Mouse (Mus musculus) kidney, embryonic 16.5 days (tissue): ENCODE measurements around the gene Neurog3. TPM values are rescaled to one million over a fixed set of nuclear protein-coding genes. Genes with fewer than 3 reads are reported as not detected.

Experiments used
- ATAC-seq: fragments of 200-750 bp; cut with Nextera tagmentation; 2 replicates; pipeline ENCODE4 v1.8.0; 2017; ENCODE audit warnings: moderate TSS enrichment; ENCODE audit not compliant: low FRiP score, low TSS enrichment
- H3K27ac ChIP-seq: fragments of 300-500 bp; sonication (generic); 2 replicates; pipeline ENCODE4 v1.5.1; 2014; ENCODE audit warnings: low read length
- H3K27me3 ChIP-seq: fragments of 300-500 bp; sonication (generic); 2 replicates; pipeline ENCODE4 v1.6.1; 2014; ENCODE audit warnings: low read length, control low read depth, mixed read lengths; ENCODE audit not compliant: insufficient read depth
- H3K36me3 ChIP-seq: fragments of 300-500 bp; sonication (generic); 2 replicates; pipeline ENCODE4 v1.6.1; 2014; ENCODE audit warnings: low read length, control low read depth, mixed read lengths; ENCODE audit not compliant: insufficient read depth
- H3K4me1 ChIP-seq: fragments of 300-500 bp; sonication (generic); 2 replicates; pipeline ENCODE4 v1.6.1; 2014; ENCODE audit warnings: low read length, control low read depth, mixed read lengths; ENCODE audit not compliant: insufficient read depth
- H3K4me2 ChIP-seq: fragments of 300-500 bp; sonication (generic); replicated peaks from 2 replicates; pipeline ENCODE4 v1.6.1; 2014; ENCODE audit warnings: low read depth, low read length
- H3K4me3 ChIP-seq: fragments of 300-500 bp; sonication (generic); 2 replicates; pipeline ENCODE4 v1.5.1; 2014; ENCODE audit warnings: mild to moderate bottlenecking, low read length
- H3K9ac ChIP-seq: fragments of 300-500 bp; sonication (generic); replicated peaks from 2 replicates; pipeline ENCODE4 v1.6.1; 2014; ENCODE audit warnings: low read length
- H3K9me3 ChIP-seq: fragments of 300-500 bp; sonication (generic); 2 replicates; pipeline ENCODE4 v1.6.1; 2016; ENCODE audit warnings: low read length, control low read depth
- WGBS: fragments of 180-500 bp; shearing (Covaris S2); extraction: QIAGEN DNeasy Blood & Tissue Kit; methylation state at CpG from one replicate; pipeline ENCODE4 v1.1.7; 2014; 5-methylcytosine and 5-hydroxymethylcytosine counted together
- polyA plus RNA-seq: library from polyadenylated mRNA; unstranded; fragments of >200 nt; fragmentation: Nextera tagmentation; extraction: Ambion mirVana; gene quantifications from 2 replicates; pipeline ENCODE4 v1.2.1, GENCODE M21; 2015

The Neurog3 gene
- polyA plus RNA-seq, 1 experiment from 2014 or later, result not detected

DNA sequence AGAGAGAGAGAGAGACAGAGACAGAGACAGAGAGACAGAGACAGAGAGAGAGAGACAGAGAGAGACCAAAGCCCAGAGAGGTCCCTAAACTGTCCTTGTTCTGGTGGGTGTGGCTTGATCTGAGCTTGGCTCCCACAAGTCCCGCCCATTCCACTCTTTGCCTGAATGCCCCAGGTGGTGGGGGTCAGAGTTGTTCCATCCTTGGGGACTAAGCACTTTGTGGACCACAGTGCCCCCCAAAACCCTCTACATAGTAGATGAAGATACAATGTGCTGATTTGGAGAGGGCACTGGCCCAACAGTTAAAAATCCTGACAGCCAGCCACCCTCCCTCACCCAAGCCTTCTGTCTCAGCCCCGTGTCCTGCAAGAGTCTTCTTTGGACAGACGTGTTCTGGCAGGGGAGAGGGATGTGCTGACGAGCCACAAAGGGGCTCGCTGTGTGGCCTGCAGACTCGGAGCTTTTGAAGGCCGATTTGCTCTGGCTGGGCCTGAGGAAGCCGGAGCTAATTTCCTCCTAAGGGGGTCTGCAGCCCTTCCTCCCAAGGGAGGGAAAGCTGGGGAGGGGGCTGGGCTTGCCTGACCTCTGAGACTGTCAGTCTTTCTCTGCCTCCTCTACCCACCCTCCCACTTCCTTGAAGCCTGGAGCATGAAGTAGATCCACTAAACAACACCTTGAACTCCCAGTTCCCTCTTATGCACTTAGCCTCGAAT lies 40.1 kb downstream of the Neurog3 start:
- no peak for ATAC-seq
- H3K4me3 ChIP-seq, result no peak overlapping the region
- peaks cover 9% of the 10 kb centered on the region; the same call in 1 of the 2 replicates for H3K4me1 ChIP-seq
- H3K27ac ChIP-seq, result no peak overlapping the region
- no peaks in the 10 kb centered on the region for H3K27me3 ChIP-seq
- H3K9me3 ChIP-seq, result no peaks in the 10 kb centered on the region
- H3K36me3 ChIP-seq, result no peaks in the 10 kb centered on the region
- no peak overlapping the region for H3K4me2 ChIP-seq
- H3K9ac ChIP-seq, result no peak overlapping the region
- 8% methylated on average over 9 of the region's 9 CpGs for WGBS

DNA sequence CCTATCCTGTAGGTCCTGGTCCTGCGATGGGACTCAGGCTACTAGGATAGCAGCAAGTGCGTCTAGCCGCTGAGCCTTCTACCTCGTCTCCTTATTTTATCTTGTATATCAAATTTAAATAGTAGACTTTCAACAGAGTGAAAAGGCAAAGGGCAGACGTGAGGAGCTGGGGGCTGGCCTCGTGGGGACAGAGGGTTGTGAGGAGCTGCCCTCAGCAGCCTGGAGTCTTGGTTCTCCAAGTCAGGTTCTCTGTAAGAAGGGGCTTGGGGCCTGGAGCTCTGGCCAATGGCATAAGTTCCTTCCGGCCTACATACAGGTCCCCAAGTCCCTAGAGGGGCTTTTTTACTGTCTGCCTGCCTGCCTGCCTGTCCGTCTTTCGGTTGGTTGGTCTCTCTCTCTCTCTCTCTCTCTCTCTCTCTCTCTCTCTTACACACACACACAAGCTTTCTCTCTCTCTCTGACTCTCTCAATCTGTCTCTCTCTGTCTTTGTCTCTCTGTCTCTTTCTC lies 41.1 kb downstream of the Neurog3 start:
- ATAC-seq, result no peak
- Histone ChIP-seq H3K9ac (no peak overlapping the region), H3K36me3 (no peaks in the 10 kb centered on the region), H3K9me3 (no peaks in the 10 kb centered on the region), H3K27me3 (no peaks in the 10 kb centered on the region), H3K27ac (no peak overlapping the region), H3K4me3 (no peak overlapping the region), H3K4me1 (peaks cover 9% of the 10 kb centered on the region; the same call in 1 of the 2 replicates), H3K4me2 (no peak overlapping the region)
- WGBS, result 22% methylated on average over 9 of the region's 9 CpGs

DNA sequence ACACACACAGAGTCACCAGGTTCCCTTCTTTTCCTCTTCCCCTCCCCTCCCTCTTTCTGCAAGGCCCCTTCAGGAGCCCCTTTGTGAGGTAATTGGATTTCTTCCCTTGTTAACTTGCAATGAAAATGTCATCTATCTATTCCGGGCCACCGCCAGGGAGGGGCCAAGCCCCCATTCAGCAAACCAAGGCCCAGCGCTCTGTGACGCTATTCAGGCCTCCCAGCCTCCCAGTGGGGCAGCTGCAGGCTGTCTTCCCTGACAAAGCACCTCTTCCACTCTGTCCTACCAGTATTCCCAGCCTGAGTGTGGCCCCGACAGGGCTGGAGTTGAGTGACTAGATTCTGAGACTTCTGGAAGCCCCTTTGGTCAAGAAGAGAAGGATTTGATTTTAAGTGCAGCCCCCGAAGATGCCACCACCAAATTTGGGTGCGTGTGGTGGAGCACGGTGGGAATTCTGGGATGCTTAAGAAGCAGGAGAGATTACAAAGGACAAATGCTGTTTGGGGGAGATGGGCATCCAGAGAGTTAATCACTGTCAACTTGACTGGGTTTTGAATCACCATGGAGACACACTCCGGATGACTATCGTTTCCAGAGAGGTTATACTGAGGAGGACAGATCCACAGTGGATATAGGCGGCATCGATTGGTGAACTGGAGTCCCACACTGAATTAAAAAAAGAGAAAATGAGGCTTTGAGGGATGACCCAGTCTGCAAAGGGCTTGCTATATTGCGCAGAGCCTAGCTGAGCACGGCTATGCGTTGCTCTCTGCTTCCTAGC lies 41.8 kb downstream of the Neurog3 start:
- Histone ChIP-seq H3K4me2 (no peak overlapping the region), H3K4me1 (peaks cover 9% of the 10 kb centered on the region; the same call in 1 of the 2 replicates), H3K27ac (no peak overlapping the region), H3K9me3 (no peaks in the 10 kb centered on the region), H3K4me3 (no peak overlapping the region), H3K36me3 (no peaks in the 10 kb centered on the region), H3K9ac (no peak overlapping the region), H3K27me3 (no peaks in the 10 kb centered on the region)
- 50% methylated on average over 15 of the region's 15 CpGs for WGBS
- no peak for ATAC-seq

DNA sequence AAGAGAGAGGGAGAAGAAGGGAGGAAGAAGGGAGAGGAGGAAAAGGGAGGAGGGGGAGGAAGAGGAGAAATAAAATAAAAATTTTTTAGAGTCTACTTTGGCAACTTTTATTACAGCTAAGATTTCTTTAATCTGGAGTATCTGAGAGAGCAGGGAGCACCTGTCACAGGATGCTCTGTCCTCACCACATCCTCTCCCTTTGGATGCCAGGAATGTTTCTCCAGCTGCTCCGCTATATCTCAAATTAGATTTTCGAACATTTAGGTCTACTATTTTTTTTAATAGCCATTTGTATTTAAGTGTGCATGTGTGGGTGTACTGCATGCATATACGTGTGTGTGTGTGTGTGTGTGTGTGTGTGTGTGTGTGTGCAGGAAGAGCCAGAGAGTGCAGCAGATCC lies 47.1 kb downstream of the Neurog3 start:
- Histone ChIP-seq H3K36me3 (no peaks in the 10 kb centered on the region), H3K9ac (no peak overlapping the region), H3K9me3 (no peaks in the 10 kb centered on the region), H3K4me3 (no peak overlapping the region), H3K4me2 (no peak overlapping the region), H3K27me3 (0 out of 2 replicates have a peak, but pooled peaks cover 6% of the 10 kb centered on the region), H3K4me1 (no peaks in the 10 kb centered on the region), H3K27ac (no peak overlapping the region)
- WGBS, result 85% methylated on average over 3 of the region's 3 CpGs
- no peak for ATAC-seq

DNA sequence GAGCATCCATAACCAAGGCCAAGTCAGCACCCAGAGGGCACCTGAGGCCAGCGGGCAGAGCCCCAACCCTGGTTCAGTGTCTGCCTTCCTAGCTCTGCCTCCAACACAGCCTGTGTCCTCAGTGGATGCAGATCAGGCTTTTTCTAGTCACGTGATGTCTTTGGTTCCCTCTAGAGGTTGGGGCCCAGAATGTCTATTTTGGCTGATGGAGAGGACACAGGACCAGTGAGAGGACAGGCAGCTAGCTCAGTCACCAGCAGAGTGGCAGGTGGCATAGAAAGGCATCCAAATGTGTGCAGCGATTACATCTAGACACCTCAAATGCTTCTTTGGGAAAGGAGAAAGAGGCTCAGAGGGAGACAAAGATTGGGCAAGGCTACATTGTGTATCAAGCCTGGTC lies 48.8 kb downstream of the Neurog3 start:
- no peaks in the 10 kb centered on the region for H3K36me3 ChIP-seq
- no peaks in the 10 kb centered on the region for H3K9me3 ChIP-seq
- H3K4me3 ChIP-seq, result no peak overlapping the region
- ATAC-seq, result no peak
- H3K4me1 ChIP-seq, result no peaks in the 10 kb centered on the region
- no peak overlapping the region for H3K4me2 ChIP-seq
- H3K27me3 ChIP-seq, result 0 out of 2 replicates have a peak, but pooled peaks cover 9% of the 10 kb centered on the region
- WGBS, result 43% methylated on average over 3 of the region's 3 CpGs
- H3K27ac ChIP-seq, result no peak overlapping the region
- no peak overlapping the region for H3K9ac ChIP-seq

DNA sequence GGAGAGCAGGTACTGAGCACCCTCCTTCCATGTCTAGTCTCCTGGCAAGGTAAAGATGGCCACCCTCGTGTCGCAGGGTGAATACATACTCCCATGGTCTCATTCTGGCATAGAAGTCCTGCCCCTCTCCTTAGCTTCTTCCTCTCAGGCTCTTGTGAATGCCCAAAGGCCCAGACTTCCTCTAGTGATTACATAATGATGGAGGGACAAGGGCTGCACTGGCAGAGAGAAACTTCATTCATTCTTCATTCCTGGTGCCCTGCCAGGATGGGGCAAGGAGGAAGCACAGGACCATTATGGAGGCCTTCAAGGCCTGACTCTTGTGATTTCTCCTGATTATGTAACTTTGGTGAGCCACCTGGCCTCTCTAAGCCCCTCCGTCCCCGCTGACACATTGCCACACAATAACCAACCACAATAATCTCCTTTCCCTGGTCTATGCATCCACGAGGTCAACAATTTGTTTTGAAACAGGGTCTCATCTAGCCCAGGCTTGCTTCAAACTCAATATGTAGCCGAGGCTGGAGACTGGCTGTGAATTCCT lies 49.7 kb downstream of the Neurog3 start:
- ATAC-seq, result no peak
- H3K27me3 ChIP-seq, result 0 out of 2 replicates have a peak, but pooled peaks cover 9% of the 10 kb centered on the region

DNA sequence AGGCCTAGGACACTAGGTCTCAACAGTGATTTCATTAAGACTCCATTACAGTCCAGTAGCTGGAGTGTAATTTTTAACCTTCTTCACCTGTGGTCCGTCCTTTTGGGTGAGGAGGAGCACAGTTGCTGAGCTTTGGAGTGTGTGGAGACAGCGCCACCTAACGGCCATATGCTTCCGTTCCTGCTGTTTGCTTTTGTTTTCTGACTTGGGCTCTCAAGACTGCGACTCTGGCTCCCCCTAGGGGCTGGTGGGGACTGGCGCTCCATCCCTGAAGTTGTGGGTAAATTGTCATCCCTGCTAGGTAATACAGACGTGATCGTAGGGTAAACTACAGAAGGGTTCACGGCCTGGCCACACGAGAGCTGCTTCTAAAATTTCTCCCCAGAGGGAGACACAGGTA lies 50.2 kb downstream of the Neurog3 start:
- no peaks in the 10 kb centered on the region for H3K9me3 ChIP-seq
- H3K36me3 ChIP-seq, result no peaks in the 10 kb centered on the region
- H3K9ac ChIP-seq, result no peak overlapping the region
- H3K4me1 ChIP-seq, result no peaks in the 10 kb centered on the region
- no peak overlapping the region for H3K4me3 ChIP-seq
- 0 out of 2 replicates have a peak, but pooled peaks cover 9% of the 10 kb centered on the region for H3K27me3 ChIP-seq
- H3K27ac ChIP-seq, result no peak overlapping the region
- peak; percentile 55; the same call in 1 of the 2 replicates for ATAC-seq
- H3K4me2 ChIP-seq, result no peak overlapping the region
- 0% methylated on average over 10 of the region's 10 CpGs for WGBS

More for the DNA sequence above, 49.7 kb downstream of the Neurog3 start:
- Histone ChIP-seq H3K9me3 (no peaks in the 10 kb centered on the region), H3K36me3 (no peaks in the 10 kb centered on the region), H3K9ac (no peak overlapping the region), H3K4me1 (no peaks in the 10 kb centered on the region), H3K27ac (no peak overlapping the region), H3K4me2 (no peak overlapping the region), H3K4me3 (no peak overlapping the region)
- 79% methylated on average over 6 of the region's 6 CpGs for WGBS

Other genes starting within 250 kb of the Neurog3 start
- 6.7 and 6.8 TPM in 2 replicates for gene Col13a1, start 154.0 kb upstream of the Neurog3 start, polyA plus RNA-seq
- 13.9 and 16.7 TPM in 2 replicates for gene Fam241b, start 10.8 kb downstream of the Neurog3 start, polyA plus RNA-seq
- 69.5 and 78.7 TPM in 2 replicates for gene Tspan15, start 98.2 kb downstream of the Neurog3 start, polyA plus RNA-seq
- 0.15 and 0.22 TPM in 2 replicates for gene Tacr2, start 119.3 kb downstream of the Neurog3 start, polyA plus RNA-seq
- 67.5 and 68.2 TPM in 2 replicates for gene Hk1, start 246.8 kb downstream of the Neurog3 start, polyA plus RNA-seq